Mouse (Mus musculus) embryonic facial prominence, embryonic 10.5 days (tissue): ENCODE measurements around the gene Rab24. TPM values are rescaled to one million over a fixed set of nuclear protein-coding genes. Genes with fewer than 3 reads are reported as not detected.

Experiments used
- DNase-seq: peaks from one replicate; pipeline ENCODE4 v3.0.0-alpha.2; 2017; ENCODE audit warnings: low spot score
- H3K27ac ChIP-seq: fragments of 300-500 bp; sonication (generic); replicated peaks from 2 replicates; pipeline ENCODE4 v1.5.1; 2016; ENCODE audit warnings: mild to moderate bottlenecking
- H3K27me3 ChIP-seq: fragments of 300-500 bp; sonication (generic); replicated peaks from 2 replicates; pipeline ENCODE4 v1.6.1; 2016; ENCODE audit warnings: low read depth, mild to moderate bottlenecking; ENCODE audit not compliant: poor library complexity, severe bottlenecking
- H3K36me3 ChIP-seq: fragments of 300-500 bp; sonication (generic); replicated peaks from 2 replicates; pipeline ENCODE4 v1.6.1; 2016; ENCODE audit warnings: mild to moderate bottlenecking, moderate library complexity
- H3K4me1 ChIP-seq: fragments of 300-500 bp; sonication (generic); 2 replicates; pipeline ENCODE4 v1.6.1; 2016
- H3K4me3 ChIP-seq: fragments of 300-500 bp; sonication (generic); 2 replicates; pipeline ENCODE4 v1.5.1; 2016; ENCODE audit warnings: mild to moderate bottlenecking, moderate library complexity
- H3K9me3 ChIP-seq: fragments of 300-500 bp; sonication (generic); 2 replicates; pipeline ENCODE4 v1.6.1; 2016; ENCODE audit warnings: mild to moderate bottlenecking
- WGBS: fragments of 180-500 bp; shearing (Covaris S2); methylation state at CpG from one replicate; pipeline ENCODE4 v1.1.7; 2016; 5-methylcytosine and 5-hydroxymethylcytosine counted together
- polyA plus RNA-seq: library from polyadenylated mRNA; unstranded; fragments of >200 nt; fragmentation: Nextera tagmentation; extraction: Ambion mirVana; gene quantifications from 2 replicates; pipeline ENCODE4 v1.2.1, GENCODE M21; 2016

Gene Rab24
- polyA plus RNA-seq, 1 experiment from 2014 or later, result 73.3 TPM

- Histone ChIP-seq H3K4me1 (peaks cover 7% of the 10 kb centered on the region; the same call in 1 of the 2 replicates), H3K4me3 (no peak overlapping the region), H3K27ac (no peak overlapping the region), H3K27me3 (no peaks in the 10 kb centered on the region), H3K36me3 (no peaks in the 10 kb centered on the region; the same call in 1 of the 2 replicates), H3K9me3 (no peaks in the 10 kb centered on the region)
- WGBS, result 73% methylated on average over 12 of the region's 12 CpGs
- no peak for DNase-seq
These were observed 16.6 kb upstream of the Rab24 start for GRCm38 (mm10) chr13:55338131-55339054.

DNA sequence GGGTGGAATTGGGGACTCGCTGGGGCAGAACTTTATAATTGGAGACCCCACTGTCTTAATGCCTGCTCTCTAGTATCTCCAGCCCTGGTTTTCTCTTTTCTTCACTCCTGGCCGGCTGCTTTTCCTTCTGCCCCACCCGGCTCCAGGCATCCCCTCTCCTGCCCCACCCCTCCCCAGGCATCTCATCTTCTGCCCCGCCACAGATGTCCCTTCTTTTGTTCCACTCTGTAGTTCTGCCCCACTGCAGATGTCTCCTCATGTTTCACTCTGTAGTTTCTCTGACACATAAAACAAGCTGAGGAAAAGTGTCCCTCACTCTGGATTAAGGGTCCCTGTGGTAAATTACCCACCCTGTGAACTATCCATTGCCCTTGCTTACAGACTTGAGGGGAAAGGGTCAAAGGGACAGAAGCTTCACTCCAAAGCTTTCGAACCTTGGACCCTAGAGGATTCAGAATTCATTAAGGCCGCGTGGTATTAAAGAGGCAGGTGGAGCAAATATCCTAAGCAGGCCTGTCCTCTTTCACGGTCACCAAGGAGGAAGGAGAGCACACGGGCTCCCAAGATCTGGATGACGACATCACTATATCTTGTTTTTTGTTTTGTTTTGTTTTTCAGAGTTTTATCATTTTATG is 15.7 kb upstream of the Rab24 start:
- H3K4me3 ChIP-seq, result no peak overlapping the region
- peaks cover 7% of the 10 kb centered on the region; the same call in 1 of the 2 replicates for H3K4me1 ChIP-seq
- no peaks in the 10 kb centered on the region for H3K36me3 ChIP-seq
- DNase-seq, result no peak
- WGBS, result 66% methylated on average over 10 of the region's 10 CpGs
- no peaks in the 10 kb centered on the region for H3K27me3 ChIP-seq
- H3K9me3 ChIP-seq, result no peaks in the 10 kb centered on the region
- H3K27ac ChIP-seq, result no peak overlapping the region

GRCm38 (mm10) chr13:55335701-55336100 is 14.0 kb upstream of the Rab24 start:
- Histone ChIP-seq H3K27me3 (no peaks in the 10 kb centered on the region), H3K36me3 (no peaks in the 10 kb centered on the region), H3K9me3 (no peaks in the 10 kb centered on the region), H3K4me1 (peaks cover 16% of the 10 kb centered on the region), H3K4me3 (no peak overlapping the region), H3K27ac (no peak overlapping the region)
- DNase-seq, result no peak
- WGBS, result 83% methylated on average over 4 of the region's 4 CpGs

DNA sequence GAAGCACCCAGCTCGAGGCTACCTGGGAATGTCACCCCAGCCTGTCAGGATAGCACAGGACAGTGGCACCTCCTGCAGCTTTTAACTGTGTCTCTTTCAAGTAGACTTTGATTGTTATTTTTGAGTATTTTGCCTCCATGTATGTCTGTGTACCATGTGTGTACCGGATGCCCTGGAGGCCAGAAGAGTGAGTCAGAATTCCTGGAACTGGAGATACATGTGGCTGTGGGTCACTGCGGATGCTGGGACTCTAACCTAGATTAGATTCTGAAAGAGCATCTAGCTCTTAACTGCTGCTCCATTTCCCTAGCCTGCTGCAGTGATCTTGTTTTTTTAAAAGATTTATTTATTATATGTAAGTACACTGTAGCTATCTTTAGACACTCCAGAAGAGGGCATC is 10.6 kb upstream of the Rab24 start:
- Histone ChIP-seq H3K4me1 (peaks cover 44% of the 10 kb centered on the region), H3K27me3 (peaks cover 10% of the 10 kb centered on the region; the same call in 1 of the 2 replicates), H3K27ac (no peak overlapping the region), H3K36me3 (no peaks in the 10 kb centered on the region; the same call in 1 of the 2 replicates), H3K4me3 (no peak overlapping the region), H3K9me3 (no peaks in the 10 kb centered on the region)
- WGBS, result 89% methylated on average over 3 of the region's 3 CpGs
- no peak for DNase-seq

GRCm38 (mm10) chr13:55330567-55331400 is 9.0 kb upstream of the Rab24 start:
- H3K27me3 ChIP-seq, result peaks cover 10% of the 10 kb centered on the region; the same call in 1 of the 2 replicates
- peak; percentile 25 for DNase-seq
- H3K4me1 ChIP-seq, result peaks cover 45% of the 10 kb centered on the region
- 43% methylated on average over 14 of the region's 14 CpGs for WGBS
- peak overlapping the region; percentile 74 for H3K4me3 ChIP-seq
- peak overlapping the region; percentile 95 for H3K27ac ChIP-seq
- no peaks in the 10 kb centered on the region for H3K9me3 ChIP-seq
- H3K36me3 ChIP-seq, result peaks cover 15% of the 10 kb centered on the region

DNA sequence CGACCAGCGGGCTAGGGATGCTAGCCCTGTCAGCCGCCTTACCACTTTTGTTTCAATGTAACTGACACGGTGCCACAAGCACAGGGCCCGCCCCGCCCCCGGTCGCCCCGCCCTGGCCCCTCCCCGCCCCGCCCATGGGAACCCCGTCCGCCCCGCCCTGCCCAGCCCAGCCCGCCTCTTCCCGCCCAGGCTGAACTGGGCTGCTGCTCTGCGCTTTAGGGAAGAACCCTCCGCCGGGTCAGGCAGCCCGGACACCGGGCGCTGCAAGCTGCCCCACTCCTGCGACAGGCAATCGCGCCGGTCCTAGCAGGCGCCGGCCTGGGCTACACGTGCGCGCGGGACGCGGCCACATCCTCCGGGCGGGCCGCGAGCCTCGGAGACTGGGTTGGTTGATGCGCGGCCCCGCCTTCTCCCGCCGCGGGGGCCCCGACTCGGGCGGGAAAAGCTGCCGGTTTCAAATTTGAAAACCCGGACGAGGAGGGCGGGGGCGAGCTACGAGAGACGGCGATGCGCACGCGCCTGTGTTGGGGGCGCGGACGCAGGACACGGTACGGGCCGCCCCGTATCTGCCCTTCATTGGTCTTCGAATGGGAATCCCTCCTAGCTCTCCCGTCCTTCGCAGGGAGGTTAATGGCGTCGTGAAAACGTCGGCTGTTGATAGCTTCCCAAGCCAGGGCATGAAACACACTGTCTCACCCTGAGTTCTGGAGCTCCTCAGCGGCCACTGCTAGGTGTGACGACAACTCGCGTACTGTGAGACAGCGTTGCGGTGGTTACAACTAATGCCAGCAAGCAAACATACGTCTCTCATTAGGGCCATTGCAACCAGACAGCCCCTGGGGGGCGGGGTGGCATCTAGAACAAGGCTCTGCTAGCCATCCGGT is 8.2 kb upstream of the Rab24 start, which contains the start of gene Mxd3:
Gene Mxd3 (minus strand): TSS at position 141 of the 884 bp plus-strand sequence.
- Histone ChIP-seq H3K27me3 (peaks cover 10% of the 10 kb centered on the region; the same call in 1 of the 2 replicates), H3K36me3 (peaks cover 24% of the 10 kb centered on the region), H3K4me1 (peaks cover 45% of the 10 kb centered on the region), H3K4me3 (peak within 1 kb of the TSS; percentile 74), H3K27ac (peak within 1 kb of the TSS; percentile 95), H3K9me3 (no peaks in the 10 kb centered on the region)
- DNase-seq, result peak; percentile 94
- under 1% methylated on average over 82 of the region's 82 CpGs for WGBS

- Histone ChIP-seq H3K27me3 (peaks cover 10% of the 10 kb centered on the region; the same call in 1 of the 2 replicates), H3K27ac (peak overlapping the region; percentile 95), H3K36me3 (peaks cover 31% of the 10 kb centered on the region), H3K9me3 (no peaks in the 10 kb centered on the region), H3K4me3 (peak overlapping the region; percentile 74), H3K4me1 (peaks cover 45% of the 10 kb centered on the region)
- under 1% methylated on average over 29 of the region's 29 CpGs for WGBS
- no peak for DNase-seq
These were observed 7.5 kb upstream of the Rab24 start for GRCm38 (mm10) chr13:55329109-55329682.

DNA sequence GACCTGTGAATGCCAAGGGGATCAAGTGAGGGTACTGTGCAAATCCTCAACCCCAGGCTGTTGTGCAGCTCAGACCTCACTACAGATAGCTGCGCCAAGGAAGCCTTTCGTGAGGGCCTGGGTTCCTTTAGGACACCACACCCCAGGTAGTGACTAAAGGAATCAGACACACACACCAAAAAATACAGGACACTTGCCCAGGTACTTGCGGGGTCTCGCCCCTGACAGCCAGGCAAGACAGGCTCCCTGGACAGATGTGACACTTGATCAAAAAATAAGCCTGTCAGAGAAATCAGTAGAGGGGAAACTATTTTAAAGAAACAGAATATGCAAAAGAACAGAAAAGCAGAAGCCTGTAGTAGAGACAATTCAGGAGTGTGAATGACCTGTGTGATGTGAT is 6.9 kb upstream of the Rab24 start:
- peaks cover 50% of the 10 kb centered on the region for H3K4me1 ChIP-seq
- WGBS, result 79% methylated on average over 4 of the region's 4 CpGs
- H3K4me3 ChIP-seq, result peak overlapping the region; percentile 74
- H3K27ac ChIP-seq, result no peak overlapping the region; the same call in 1 of the 2 replicates
- no peak for DNase-seq
- H3K27me3 ChIP-seq, result peaks cover 10% of the 10 kb centered on the region; the same call in 1 of the 2 replicates
- peaks cover 37% of the 10 kb centered on the region for H3K36me3 ChIP-seq
- H3K9me3 ChIP-seq, result no peaks in the 10 kb centered on the region

GRCm38 (mm10) chr13:55328171-55328570 is 6.4 kb upstream of the Rab24 start:
- Histone ChIP-seq H3K4me3 (peak overlapping the region; percentile 74), H3K4me1 (peaks cover 54% of the 10 kb centered on the region), H3K27me3 (peaks cover 10% of the 10 kb centered on the region; the same call in 1 of the 2 replicates), H3K27ac (no peak overlapping the region), H3K36me3 (peaks cover 41% of the 10 kb centered on the region), H3K9me3 (no peaks in the 10 kb centered on the region)
- no peak for DNase-seq
- 84% methylated on average over 6 of the region's 6 CpGs for WGBS

DNA sequence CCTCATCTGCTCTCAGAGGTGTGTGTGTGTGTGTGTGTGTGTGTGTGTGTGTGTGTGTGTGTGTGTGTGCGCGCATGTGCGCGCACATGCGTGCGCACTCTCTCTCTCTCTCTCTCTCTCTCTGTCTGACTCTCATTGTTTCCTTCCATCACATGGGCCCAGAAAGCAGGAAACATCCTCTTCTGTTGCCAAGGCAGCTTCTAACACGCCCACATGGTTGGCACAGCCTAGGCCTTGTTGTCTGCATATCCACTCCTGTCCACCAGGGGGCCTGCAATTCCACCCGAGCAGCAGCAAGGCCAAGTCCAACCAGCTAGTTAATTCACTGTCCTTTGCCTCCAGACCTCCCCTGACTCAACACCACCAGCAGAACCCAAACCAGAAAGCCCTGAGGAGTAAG is 5.9 kb upstream of the Rab24 start:
- DNase-seq, result peak; percentile 87
- Histone ChIP-seq H3K36me3 (peaks cover 45% of the 10 kb centered on the region), H3K4me1 (peaks cover 60% of the 10 kb centered on the region), H3K4me3 (peak overlapping the region; percentile 74; the same call in 1 of the 2 replicates), H3K27me3 (peaks cover 10% of the 10 kb centered on the region; the same call in 1 of the 2 replicates), H3K9me3 (no peaks in the 10 kb centered on the region), H3K27ac (peak overlapping the region; percentile 51)
- WGBS, result 50% methylated on average over 8 of the region's 8 CpGs

DNA sequence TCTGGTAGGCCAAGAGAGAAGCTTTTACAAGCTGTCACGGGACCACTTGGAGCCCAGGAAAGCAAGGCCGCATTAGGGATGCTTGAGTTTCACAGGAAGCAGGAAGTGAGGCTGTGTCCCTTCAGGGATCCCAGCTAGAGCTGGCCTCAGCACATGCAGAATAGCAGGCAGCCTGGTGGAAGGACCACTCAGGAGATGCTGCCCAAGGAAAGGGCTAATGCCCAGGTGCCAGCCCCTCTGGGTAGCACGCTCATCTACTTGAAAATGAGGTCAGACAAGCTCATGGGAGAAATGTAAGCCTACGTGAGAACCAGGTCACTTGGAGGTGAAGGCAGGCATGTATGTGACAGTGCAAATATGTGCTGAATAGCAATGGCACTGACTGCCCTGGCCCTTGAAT is 5.4 kb upstream of the Rab24 start:
- Histone ChIP-seq H3K4me1 (peaks cover 62% of the 10 kb centered on the region), H3K36me3 (peaks cover 45% of the 10 kb centered on the region), H3K4me3 (no peak overlapping the region), H3K27me3 (peaks cover 10% of the 10 kb centered on the region; the same call in 1 of the 2 replicates), H3K27ac (peak overlapping the region; percentile 40; the same call in 1 of the 2 replicates), H3K9me3 (no peaks in the 10 kb centered on the region)
- DNase-seq, result no peak
- 58% methylated on average over 4 of the region's 4 CpGs for WGBS
